Mouse (Mus musculus) CH12.LX (cell line): ENCODE measurements around the gene Lix1l. TPM values are rescaled to one million over a fixed set of nuclear protein-coding genes. Genes with fewer than 3 reads are reported as not detected.

Experiments used
- DNase-seq: peaks from one replicate; pipeline ENCODE4 v3.0.0-alpha.2; 2013; ENCODE audit errors: extremely low read depth
- H3K27ac ChIP-seq: 2 replicates; pipeline ENCODE4 v1.5.1; 2012; ENCODE audit warnings: low read depth, mild to moderate bottlenecking, control low read depth, moderate library complexity; ENCODE audit not compliant: insufficient read depth
- H3K27me3 ChIP-seq: replicated peaks from 2 replicates; pipeline ENCODE3; 2012; ENCODE audit warnings: inconsistent platforms
- H3K36me3 ChIP-seq, 2 experiments: replicated peaks in 1 of 2; 2 replicates each; pipeline versions ENCODE3 to v1.6.1; 2012; ENCODE audit warnings: inconsistent platforms in 1 of 2, low read length in 1 of 2, mild to moderate bottlenecking in 1 of 2, mixed read lengths in 1 of 2, moderate library complexity in 1 of 2; ENCODE audit not compliant: control insufficient read depth in 1 of 2, insufficient read depth in 1 of 2
- H3K4me1 ChIP-seq, 2 experiments: 2 replicates each; pipeline ENCODE4 v1.6.1; 2012; ENCODE audit warnings: inconsistent platforms in 1 of 2, moderate library complexity in 1 of 2; ENCODE audit not compliant: insufficient read depth in 2 of 2, control insufficient read depth in 1 of 2
- H3K4me2 ChIP-seq: 2 replicates; pipeline ENCODE4 v1.6.1; 2012; ENCODE audit warnings: low read depth, mild to moderate bottlenecking, control low read depth; ENCODE audit not compliant: poor library complexity, insufficient read depth, severe bottlenecking
- H3K4me3 ChIP-seq, 3 experiments: fragments of 150-350 bp in 1 of 3; sonication (generic) in 1 of 3; replicated peaks in 1 of 3; 2 replicates each; pipeline versions ENCODE3 to v1.5.1; 2011 to 2012; ENCODE audit warnings: low read depth in 2 of 3, low read length in 2 of 3, mild to moderate bottlenecking in 2 of 3, moderate library complexity in 2 of 3, control low read depth in 1 of 3, improper control_type of control experiment in 1 of 3, inconsistent platforms in 1 of 3, mixed read lengths in 1 of 3; ENCODE audit not compliant: poor library complexity in 1 of 3
- H3K79me2 ChIP-seq: replicated peaks from 2 replicates; pipeline ENCODE4 v1.6.1; 2012; ENCODE audit warnings: mild to moderate bottlenecking, moderate library complexity; ENCODE audit not compliant: control insufficient read depth, poor library complexity, insufficient read depth, severe bottlenecking; ENCODE audit errors: extremely low read depth
- H3K9ac ChIP-seq: 2 replicates; pipeline ENCODE4 v1.6.1; 2012; ENCODE audit warnings: low read depth, mild to moderate bottlenecking, control low read depth, moderate library complexity; ENCODE audit not compliant: insufficient read depth
- H3K9me3 ChIP-seq: replicated peaks from 2 replicates; pipeline ENCODE3; 2012; ENCODE audit warnings: low read length, inconsistent platforms, mixed read lengths
- BHLHE40 ChIP-seq: IDR thresholded peaks from 2 replicates; pipeline ENCODE4 v1.6.1; 2011; ENCODE audit warnings: mild to moderate bottlenecking, low read depth, low read length, improper control_type of control experiment
- IRF4 ChIP-seq: IDR thresholded peaks from 2 replicates; pipeline ENCODE4 v1.6.1; 2014; ENCODE audit warnings: low read depth, mild to moderate bottlenecking, inconsistent platforms, low read length, improper control_type of control experiment
- JUND ChIP-seq: conservative IDR thresholded peaks from 2 replicates; pipeline ENCODE4 v1.6.1; 2011; ENCODE audit warnings: low read depth, low read length, improper control_type of control experiment
- MAX ChIP-seq: IDR thresholded peaks from 2 replicates; pipeline ENCODE4 v1.6.1; 2011; ENCODE audit warnings: low read length, improper control_type of control experiment
- MAZ ChIP-seq: IDR thresholded peaks from 2 replicates; pipeline ENCODE4 v1.6.1; 2012; ENCODE audit warnings: low read depth, mild to moderate bottlenecking, inconsistent platforms, low read length, improper control_type of control experiment, moderate library complexity
- MEF2A ChIP-seq: IDR thresholded peaks from 2 replicates; pipeline ENCODE4 v1.6.1; 2014; ENCODE audit warnings: low read depth, mild to moderate bottlenecking, inconsistent platforms, low read length, improper control_type of control experiment, borderline replicate concordance
- NELFE ChIP-seq: IDR thresholded peaks from 2 replicates; pipeline ENCODE4 v1.6.1; 2011; ENCODE audit warnings: low read depth, low read length, improper control_type of control experiment
- PAX5 ChIP-seq: IDR thresholded peaks from 2 replicates; pipeline ENCODE4 v1.6.1; 2012; ENCODE audit warnings: low read length, inconsistent platforms, mixed read lengths
- POLR2A ChIP-seq: IDR thresholded peaks from 2 replicates; pipeline ENCODE4 v1.6.1; 2011; ENCODE audit warnings: low read depth, mild to moderate bottlenecking, improper control_type of control experiment, low read length
- SMC3 ChIP-seq: IDR thresholded peaks from 2 replicates; pipeline ENCODE4 v1.6.1; 2011; ENCODE audit warnings: low read depth, low read length, improper control_type of control experiment
- USF1 ChIP-seq: IDR thresholded peaks from 2 replicates; pipeline ENCODE4 v1.6.1; 2014; ENCODE audit warnings: low read depth, mild to moderate bottlenecking, inconsistent platforms, low read length, improper control_type of control experiment
- ZC3H11A ChIP-seq: IDR thresholded peaks from 2 replicates; pipeline ENCODE4 v1.6.1; 2012; ENCODE audit warnings: low read depth, mild to moderate bottlenecking, inconsistent platforms, low read length, improper control_type of control experiment
- ZKSCAN1 ChIP-seq: IDR thresholded peaks from 2 replicates; pipeline ENCODE4 v1.6.1; 2012; ENCODE audit warnings: low read depth, inconsistent platforms, low read length, improper control_type of control experiment, borderline replicate concordance
- ZMIZ1 ChIP-seq: IDR thresholded peaks from 2 replicates; pipeline ENCODE4 v1.6.1; 2012; ENCODE audit warnings: low read depth, mild to moderate bottlenecking, inconsistent platforms, low read length, improper control_type of control experiment
- ZNF384 ChIP-seq: IDR thresholded peaks from 2 replicates; pipeline ENCODE4 v1.6.1; 2012; ENCODE audit warnings: low read depth, low read length, improper control_type of control experiment, inconsistent platforms
- dilution Hi-C: fragments of 300-500 bp; cut with MboI; formaldehyde crosslinking; loops from 2 replicates; pipeline ENCODE4 v1.14.3; 2020; ENCODE audit warnings: low sequenced_read_pairs; ENCODE audit not compliant: extremely low pct_unique_long_range_greater_than_20kb, extremely low pct_ligation_motif_present
- in situ Hi-C: fragments of 300-500 bp; cut with MboI; formaldehyde crosslinking; loops from 3 replicates; pipeline ENCODE4 v1.14.3; 2019; ENCODE audit warnings: low sequenced_read_pairs, low pct_ligation_motif_present, low pct_unique_long_range_greater_than_20kb, mixed read lengths
- polyA plus RNA-seq: library from polyadenylated mRNA; unstranded; fragments of >175 nt; gene quantifications from 2 replicates; pipeline ENCODE4 v1.2.1, GENCODE M21; 2012; ENCODE audit warnings: low read depth; ENCODE audit not compliant: insufficient read length
- total RNA-seq, 2 experiments: library from RNA; depleted of rRNA; stranded (reverse); fragments of 300-350 nt in 1 of 2; fragments of >200 nt in 1 of 2; gene quantifications; 2 replicates each; pipeline ENCODE4 v1.2.3; 2012 to 2014

Gene Lix1l
- total and polyA plus RNA-seq, 3 experiments, result 4.0 to 4.6 (median 4.5) TPM

DNA sequence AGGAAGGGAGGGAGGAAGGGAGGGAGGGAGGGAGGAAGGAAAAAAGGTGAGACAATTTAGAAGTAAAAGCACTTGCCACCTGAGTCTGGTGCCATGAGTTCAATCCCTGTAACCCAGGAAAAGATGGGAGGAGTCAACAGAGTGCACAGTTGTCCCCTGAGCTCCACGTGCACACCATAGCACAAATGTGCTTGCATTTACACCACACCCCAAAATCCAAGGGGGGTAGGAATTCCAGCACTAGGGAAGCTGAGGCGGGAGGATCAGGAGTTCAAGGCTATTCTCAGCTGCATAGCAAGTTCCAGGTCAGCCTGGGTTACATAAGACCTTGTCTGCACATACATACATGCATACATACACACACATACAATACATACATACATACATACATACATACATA is 29.6 kb upstream of the Lix1l start:
- Histone ChIP-seq H3K79me2 (no peaks in the 10 kb centered on the region), H3K9ac (no peak overlapping the region), H3K27ac (no peak overlapping the region), H3K4me2 (no peak overlapping the region), H3K27me3 (no peaks in the 10 kb centered on the region), H3K9me3 (no peaks in the 10 kb centered on the region), H3K36me3 (no peaks in the 10 kb centered on the region), H3K4me3 (no peak overlapping the region), H3K4me1 (peaks cover 9 to 40% of the 10 kb centered on the region in 2 experiments)
- no peak for TF ChIP-seq ZC3H11A
- no peak for TF ChIP-seq JUND
- TF ChIP-seq ZKSCAN1, result no peak
- TF ChIP-seq ZMIZ1, result no peak
- TF ChIP-seq MAX, result no peak
- no peak for TF ChIP-seq BHLHE40
- no peak for TF ChIP-seq IRF4
- TF ChIP-seq USF1, result no peak
- dilution Hi-C loops (no loop called here), in situ Hi-C loops (no loop called here)
- no peak for DNase-seq

- H3K4me2 ChIP-seq, result no peak overlapping the region
- no peak overlapping the region for H3K4me3 ChIP-seq
- no peak overlapping the region for H3K27ac ChIP-seq
- dilution Hi-C loops (no loop called here), in situ Hi-C loops (no loop called here)
- no peak overlapping the region for H3K9ac ChIP-seq
- H3K9me3 ChIP-seq, result no peaks in the 10 kb centered on the region
- no peaks in the 10 kb centered on the region for H3K79me2 ChIP-seq
- H3K36me3 ChIP-seq, result no peaks in the 10 kb centered on the region
- H3K4me1 ChIP-seq, result peaks cover 9 to 41% of the 10 kb centered on the region in 2 experiments
- no peaks in the 10 kb centered on the region for H3K27me3 ChIP-seq
- TF ChIP-seq PAX5, result no peak
- no peak for TF ChIP-seq MEF2A
- no peak for TF ChIP-seq ZNF384
- no peak for TF ChIP-seq POLR2A
- TF ChIP-seq SMC3, result no peak
- no peak for TF ChIP-seq MAZ
- no peak for TF ChIP-seq NELFE
- DNase-seq, result no peak
These were observed 28.9 kb upstream of the Lix1l start for GRCm38 (mm10) chr3:96571896-96572698.
